20 mouse cellular contexts compared by ENCODE assay signal in genomic region chr16:30005124-30005523, GRCm38 (mm10). TPM values are rescaled to one million over a fixed set of nuclear protein-coding genes. Genes with fewer than 3 reads are reported as not detected.
DNase-seq lines count a peak whose midpoint lies in the region; ATAC-seq and TF ChIP-seq lines count a peak whose summit lies in the region.
"Had no signal": no experiment of that assay in that cellular context is flagged by ENCODE, and none has a peak within 500 bp of the region (broad histone marks: within the 10 kb centered on the region; RNA-seq: fewer than 3 reads in every experiment).

No protein-coding gene starts in this region.

- H3K9me3 ChIP-seq in lung, embryonic 14.5 days (ENCODE audit: low read depth, low read length), result no peaks in the 10 kb centered on the region
- H3K9me3 ChIP-seq: embryonic facial prominence, embryonic 10.5 days; forebrain, embryonic 13.5 days; G1E; heart, embryonic 13.5 days; hindbrain, embryonic 10.5 days had no signal

- no peak for DNase-seq in gastrocnemius, adult 2 months
- no peak for DNase-seq in gastrocnemius, postnatal 4 days (ENCODE audit: low spot score in 2 of 2)
- DNase-seq in heart, adult 8-10 months (ENCODE audit: low spot score), result peak; percentile 36
- DNase-seq in heart, postnatal 4 days, result no peak
- DNase-seq in lung, embryonic 14.5 days, result peak; percentile 21
- no peak for DNase-seq in lung, adult 18-20 months
- DNase-seq in testis, postnatal 14 days (ENCODE audit: low spot score), result peak; percentile 28
- DNase-seq: adrenal gland, adult 8-10 months; B cell, adult 2 months; cerebellum, adult 2 months; cerebellum, postnatal 10 days; forebrain, postnatal 0 days; gastrocnemius, postnatal 25 days had no signal

- H3K9ac ChIP-seq in lung, embryonic 14.5 days, result no peak overlapping the region
- H3K9ac ChIP-seq: forebrain, embryonic 13.5 days; forebrain, postnatal 0 days; heart, embryonic 13.5 days; hindbrain, embryonic 14.5 days had no signal

- H3K4me2 ChIP-seq in lung, embryonic 14.5 days, result no peak overlapping the region
- H3K4me2 ChIP-seq: forebrain, embryonic 13.5 days; heart, embryonic 13.5 days; hindbrain, embryonic 14.5 days had no signal

- no peak for TF ChIP-seq CTCF in gastrocnemius, adult 2 months (IDR thresholded peaks at IDR 0.05)
- TF ChIP-seq CTCF in lung, embryonic 14.5 days (IDR thresholded peaks at IDR 0.05; ENCODE audit: low read depth), result no peak

- H3K4me1 ChIP-seq in lung, embryonic 14.5 days (ENCODE audit: insufficient read depth), result peaks cover 15% of the 10 kb centered on the region

- WGBS in lung, embryonic 14.5 days, result 58% methylated on average over 3 of the region's 3 CpGs

- H3K27me3 ChIP-seq in lung, embryonic 14.5 days (ENCODE audit: insufficient read depth, low read length), result no peaks in the 10 kb centered on the region

- no peak overlapping the region for H3K4me3 ChIP-seq in gastrocnemius, adult 2 months
- no peak overlapping the region for H3K4me3 ChIP-seq in lung, embryonic 14.5 days (ENCODE audit: low read depth, low read length)
- H3K4me3 ChIP-seq: embryonic facial prominence, embryonic 10.5 days; forebrain, embryonic 13.5 days; heart, embryonic 13.5 days; hindbrain, embryonic 10.5 days had no signal

- intact Hi-C loops in gastrocnemius, adult 2 months (cut with DNase I), result loop anchor here (5.0 kb wide), 2 partner anchors 193 to 273 kb away; no protein-coding TSS in a partner anchor

- H3K36me3 ChIP-seq in lung, embryonic 14.5 days (ENCODE audit: insufficient read depth), result no peaks in the 10 kb centered on the region
- H3K36me3 ChIP-seq: embryonic facial prominence, embryonic 10.5 days; G1E; heart, embryonic 13.5 days; hindbrain, embryonic 10.5 days had no signal

- H3K27ac ChIP-seq in gastrocnemius, adult 2 months, result peak overlapping the region; percentile 62
- no peak overlapping the region for H3K27ac ChIP-seq in lung, embryonic 14.5 days (ENCODE audit: low read depth)
- H3K27ac ChIP-seq: embryonic facial prominence, embryonic 10.5 days; forebrain, embryonic 13.5 days; heart, embryonic 13.5 days; hindbrain, embryonic 10.5 days; hindbrain, embryonic 14.5 days had no signal

- no peak for ATAC-seq in lung, embryonic 14.5 days (ENCODE audit: insufficient read depth)
- ATAC-seq: CD4-positive, CD25-positive, alpha-beta regulatory T cell, adult 4 months; forebrain, embryonic 13.5 days; forebrain, postnatal 0 days had no signal

RNA-seq across cellular contexts. Expression of gene Hes1, which starts 59.1 kb away (rescaled TPM):
- total RNA-seq in gastrocnemius, adult 2 months (2021), result 10 to 100 TPM in 1 of 2 experiments, 1 to 10 TPM in 1; 9.5 to 11.1 TPM
- total RNA-seq in gastrocnemius, postnatal 4 days (2021), result 10 to 100 TPM; 29.5 to 30.0 TPM
- 10 to 100 TPM; 17.9 to 29.6 (median 23.7) TPM for total RNA-seq in heart, adult 8-10 months (2022)
- 10 to 100 TPM; 44.5 to 54.4 TPM for total RNA-seq in heart, postnatal 4 days (2021)
- polyA plus RNA-seq in lung, embryonic 14.5 days (2014; fragmentation: Nextera tagmentation; extraction: Ambion mirVana), result 52.9 and 54.0 TPM in 2 replicates

Comparison
In these comparisons a context has a peak if more than half of its experiments do, and no peak if none do; other contexts are left out.
1. DNase-seq: peak in heart, adult 8-10 months (single experiment), lung, embryonic 14.5 days (single experiment) and testis, postnatal 14 days (single experiment); none in gastrocnemius, adult 2 months (single experiment), gastrocnemius, postnatal 4 days (0 of 2), heart, postnatal 4 days (single experiment) and lung, adult 18-20 months (0 of 2).